Mouse (Mus musculus): Measurements from ENCODE around the gene Lasp1.

- no peak for TF ChIP-seq EP300 (IDR thresholded peaks at IDR 0.05; ENCODE audit: low read length)
- TF ChIP-seq MEF2A (IDR thresholded peaks at IDR 0.05; ENCODE audit: borderline replicate concordance, low read depth, low read length): no peak
Observed at GRCm38 (mm10) chr11:97829365-97829764, 30.6 kb downstream of the Lasp1 start.

All from CH12.LX (cell line).